Mouse (Mus musculus) C2C12 (cell line): ENCODE measurements around the gene Accsl. TPM values are rescaled to one million over a fixed set of nuclear protein-coding genes. Genes with fewer than 3 reads are reported as not detected.

Source experiments
- H3K27me3 ChIP-seq: one replicate; pipeline ENCODE4 v1.6.1; 2011; ENCODE audit not compliant: control insufficient read depth, insufficient read depth, insufficient read length
- H3K36me3 ChIP-seq: one replicate; pipeline ENCODE4 v1.6.1; 2011; ENCODE audit not compliant: control insufficient read depth, insufficient read depth
- H3K4me3 ChIP-seq: one replicate; pipeline ENCODE4 v1.5.1; 2011; ENCODE audit warnings: mild to moderate bottlenecking, control low read depth; ENCODE audit not compliant: poor library complexity, insufficient read depth, severe bottlenecking
- H3K79me2 ChIP-seq: one replicate; pipeline ENCODE4 v1.6.1; 2011; ENCODE audit not compliant: control insufficient read depth, insufficient read depth
- H3K79me3 ChIP-seq: one replicate; pipeline ENCODE4 v1.6.1; 2011; ENCODE audit warnings: low read depth, control low read depth
- H3ac ChIP-seq: one replicate; pipeline ENCODE3; 2011; ENCODE audit warnings: low read depth; ENCODE audit not compliant: control insufficient read depth, insufficient read length
- CEBPB ChIP-seq: IDR thresholded peaks from one replicate; pipeline ENCODE4 v1.6.1; 2011; ENCODE audit warnings: low read depth, mild to moderate bottlenecking, control low read depth, moderate library complexity
- CTCF ChIP-seq: IDR thresholded peaks from one replicate; pipeline ENCODE4 v1.5.1; 2011; ENCODE audit not compliant: control insufficient read depth, insufficient read depth, insufficient read length
- FOSL1 ChIP-seq: IDR thresholded peaks from one replicate; pipeline ENCODE4 v1.8.0; 2011; ENCODE audit warnings: mild to moderate bottlenecking, low read length; ENCODE audit not compliant: poor library complexity, insufficient read depth, severe bottlenecking
- MAX ChIP-seq: IDR thresholded peaks from one replicate; pipeline ENCODE4 v1.6.1; 2011; ENCODE audit warnings: mild to moderate bottlenecking, control low read depth
- MYOD1 ChIP-seq: IDR thresholded peaks from one replicate; pipeline ENCODE4 v1.6.1; 2011; ENCODE audit warnings: low read depth; ENCODE audit not compliant: control insufficient read depth, insufficient read length
- MYOG ChIP-seq: IDR thresholded peaks from one replicate; pipeline ENCODE4 v1.6.1; 2011; ENCODE audit not compliant: control insufficient read depth, insufficient read length; ENCODE audit errors: extremely low read depth
- USF1 ChIP-seq: IDR thresholded peaks from one replicate; pipeline ENCODE4 v1.6.1; 2011; ENCODE audit warnings: low read depth, mild to moderate bottlenecking, control low read depth, moderate library complexity
- polyA plus RNA-seq: library from polyadenylated mRNA; unstranded; fragments of >200 nt; fragmentation: generic; extraction: Trizol; gene quantifications from one replicate; pipeline ENCODE4 v1.2.1, GENCODE M21; 2012; ENCODE audit warnings: missing spikeins

Gene Accsl
- polyA plus RNA-seq, 1 experiment = 0.15 TPM

DNA sequence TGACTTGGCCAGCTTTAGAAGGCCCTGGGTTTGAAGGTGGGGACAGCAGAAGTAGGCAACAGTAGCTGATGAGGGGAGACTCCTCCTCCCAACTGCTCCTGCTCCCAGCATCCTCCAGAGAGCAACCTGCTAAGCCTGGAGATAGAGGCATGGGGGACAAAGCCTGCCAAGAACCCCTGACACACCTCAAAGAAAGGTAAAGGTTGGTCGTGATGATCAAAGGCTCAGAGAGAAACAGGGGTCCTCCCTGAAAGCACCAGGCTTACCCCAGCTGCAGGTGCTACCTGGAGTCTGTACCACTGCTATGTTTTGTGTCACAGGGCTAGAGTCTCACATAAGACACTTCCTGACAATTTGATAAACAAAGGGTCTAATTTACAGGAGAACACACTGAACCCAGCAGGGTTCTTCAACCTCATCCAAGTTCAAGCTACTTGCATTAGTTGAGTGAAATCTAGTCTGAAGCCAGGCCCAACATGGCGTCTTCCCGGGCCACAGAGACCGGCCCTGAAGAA lies 2.5 kb upstream of the Accsl start:
- no peak for TF ChIP-seq MYOG
- TF ChIP-seq FOSL1 = no peak
- no peak for TF ChIP-seq CTCF
- no peak for TF ChIP-seq MAX
- TF ChIP-seq MYOD1 = no peak
- no peak for TF ChIP-seq CEBPB
- TF ChIP-seq USF1 = no peak
- H3K79me3 ChIP-seq = no peaks in the 10 kb centered on the region
- no peak overlapping the region for H3ac ChIP-seq
- peaks cover 16% of the 10 kb centered on the region for H3K27me3 ChIP-seq
- no peak overlapping the region for H3K4me3 ChIP-seq
- H3K79me2 ChIP-seq = no peaks in the 10 kb centered on the region
- H3K36me3 ChIP-seq = no peaks in the 10 kb centered on the region

DNA sequence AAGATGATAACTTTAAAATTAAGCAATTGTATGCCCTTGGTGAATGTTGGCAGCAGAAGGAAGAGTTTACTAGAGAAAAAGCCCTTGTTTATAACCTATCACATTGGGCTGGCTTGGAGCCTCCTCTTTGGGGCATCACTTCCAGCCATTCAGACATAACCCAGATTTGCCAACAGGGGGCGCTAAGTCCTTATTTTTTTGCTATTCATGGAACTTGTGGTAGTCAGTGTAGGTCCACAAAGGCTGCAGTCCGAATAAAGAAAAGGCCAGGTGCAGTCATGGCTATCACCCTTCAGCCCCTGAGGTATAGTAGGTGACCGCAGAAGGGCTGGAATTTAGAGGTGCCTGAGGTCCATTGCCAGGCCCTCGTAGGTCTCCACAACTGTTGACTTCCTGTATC lies 1.9 kb upstream of the Accsl start:
- H3K27me3 ChIP-seq = peaks cover 18% of the 10 kb centered on the region
- TF ChIP-seq MYOD1 (no peak), FOSL1 (no peak), CTCF (peak; percentile 17), USF1 (no peak), CEBPB (no peak)
- H3ac ChIP-seq = no peak overlapping the region
- H3K36me3 ChIP-seq = no peaks in the 10 kb centered on the region
- H3K79me3 ChIP-seq = no peaks in the 10 kb centered on the region
- H3K79me2 ChIP-seq = no peaks in the 10 kb centered on the region
- H3K4me3 ChIP-seq = no peak overlapping the region

DNA sequence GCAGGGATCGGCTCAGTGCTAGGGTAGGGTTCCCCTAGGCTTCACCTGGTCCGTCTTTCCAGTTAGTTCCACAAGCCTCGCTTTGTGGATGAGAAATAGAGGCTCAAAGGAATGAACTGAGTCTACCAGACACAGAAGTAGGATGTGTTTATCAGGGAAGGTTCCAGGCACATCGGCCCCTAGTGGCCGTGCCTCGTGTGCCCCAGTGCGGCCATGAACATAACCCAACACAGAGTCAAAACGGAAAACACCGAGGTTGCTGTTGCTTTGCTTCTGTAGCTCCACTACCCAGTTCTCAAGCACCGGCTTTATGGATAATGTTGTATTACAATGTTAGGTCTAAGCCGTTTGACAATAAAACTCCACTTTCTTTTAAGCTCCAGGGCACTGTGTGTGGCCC lies 391 bp downstream of the Accsl start:
- Histone ChIP-seq H3K79me3 (no peaks in the 10 kb centered on the region), H3ac (no peak overlapping the region)

DNA sequence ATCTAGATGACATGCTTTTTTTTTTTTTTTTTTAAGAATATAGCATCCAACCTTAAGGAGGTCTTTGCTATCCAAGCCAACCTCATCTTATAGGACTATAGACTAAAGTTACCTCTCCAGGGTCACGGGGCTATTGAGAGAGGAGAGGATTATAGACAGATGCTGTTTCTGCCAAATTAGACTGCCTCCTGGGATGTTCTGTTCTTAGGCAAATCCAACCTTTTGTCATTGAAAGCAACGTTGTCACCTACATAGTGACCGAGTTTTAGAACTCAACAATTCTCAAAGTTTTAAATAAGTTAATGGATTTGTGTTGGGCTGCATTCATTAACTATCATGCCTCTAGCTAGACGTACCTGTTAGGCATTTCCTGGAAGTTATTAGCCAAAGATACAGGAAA lies 5.7 kb downstream of the Accsl start:
- Histone ChIP-seq H3K79me3 (no peaks in the 10 kb centered on the region), H3K79me2 (no peaks in the 10 kb centered on the region), H3K4me3 (no peak overlapping the region), H3ac (no peak overlapping the region), H3K27me3 (peaks cover 42% of the 10 kb centered on the region), H3K36me3 (no peaks in the 10 kb centered on the region)
- TF ChIP-seq MYOD1 (no peak), CTCF (no peak), MAX (no peak), FOSL1 (no peak), CEBPB (no peak), USF1 (no peak)

More for the DNA sequence above, 391 bp downstream of the Accsl start:
- no peaks in the 10 kb centered on the region for H3K79me2 ChIP-seq
- no peaks in the 10 kb centered on the region for H3K36me3 ChIP-seq
- H3K27me3 ChIP-seq = peaks cover 33% of the 10 kb centered on the region
- TF ChIP-seq MYOG (no peak), CEBPB (no peak), CTCF (no peak)
- H3K4me3 ChIP-seq = no peak overlapping the region

DNA sequence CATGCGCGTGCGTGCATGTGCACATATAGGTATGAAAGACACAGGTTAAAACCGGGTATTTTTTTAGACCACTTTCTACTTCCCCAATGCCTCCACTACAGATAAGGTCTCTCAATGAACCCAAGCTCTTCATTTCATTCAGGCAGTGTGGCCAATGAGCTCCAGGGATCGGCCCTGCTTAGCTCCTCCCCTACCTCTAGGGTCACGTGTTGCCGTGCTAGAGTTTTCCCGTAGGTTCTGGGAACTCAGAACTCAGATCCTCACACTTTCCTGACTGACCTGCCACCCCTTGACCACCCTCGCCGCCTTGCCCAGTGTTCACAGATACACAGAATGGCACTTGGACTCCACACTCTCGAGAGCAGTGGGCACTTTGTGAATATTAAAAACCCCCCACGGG lies 10.1 kb downstream of the Accsl start:
- H3ac ChIP-seq = no peak overlapping the region
- no peaks in the 10 kb centered on the region for H3K79me2 ChIP-seq
- no peak overlapping the region for H3K4me3 ChIP-seq
- H3K36me3 ChIP-seq = no peaks in the 10 kb centered on the region
- H3K79me3 ChIP-seq = no peaks in the 10 kb centered on the region
- TF ChIP-seq CTCF (no peak), MYOD1 (no peak), USF1 (peak; percentile 71), MYOG (no peak)
- peaks cover 31% of the 10 kb centered on the region for H3K27me3 ChIP-seq

DNA sequence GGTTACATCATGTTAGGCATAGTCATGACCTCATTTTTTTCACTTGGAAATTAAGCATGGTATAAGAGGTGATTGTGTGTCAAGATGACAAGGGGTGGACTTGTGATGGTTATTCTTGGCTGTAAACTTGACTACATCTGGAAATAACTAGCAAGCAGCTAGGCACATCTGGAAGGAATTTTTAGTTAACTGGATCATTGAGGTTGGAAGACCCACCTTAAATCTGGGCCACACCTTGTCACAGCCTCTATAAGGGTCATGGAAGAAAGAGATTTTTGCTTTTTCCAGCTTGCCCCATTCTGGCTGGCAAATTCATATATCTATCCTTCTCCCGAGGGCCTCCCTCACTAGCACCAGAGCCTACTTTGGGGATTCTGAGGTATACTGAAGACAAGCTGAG lies 17.7 kb downstream of the Accsl start:
- Histone ChIP-seq H3K36me3 (no peaks in the 10 kb centered on the region), H3K27me3 (peaks cover 11% of the 10 kb centered on the region), H3K79me3 (no peaks in the 10 kb centered on the region), H3ac (no peak overlapping the region), H3K79me2 (no peaks in the 10 kb centered on the region), H3K4me3 (no peak overlapping the region)
- TF ChIP-seq MYOG (no peak), CTCF (no peak), USF1 (no peak), MAX (no peak)
